Mouse (Mus musculus): ENCODE data around the gene Gm8369. TPM values are rescaled to one million over a fixed set of nuclear protein-coding genes. Genes with fewer than 3 reads are reported as not detected.
"Not testable (repeated sequence)": the region's sequence is repeated elsewhere in the genome, so short reads cannot be mapped to it uniquely, and the experiment has no call there.

Gm8369 gene
- polyA plus RNA-seq, 1 experiment from 2014 or later = not detected

DNA sequence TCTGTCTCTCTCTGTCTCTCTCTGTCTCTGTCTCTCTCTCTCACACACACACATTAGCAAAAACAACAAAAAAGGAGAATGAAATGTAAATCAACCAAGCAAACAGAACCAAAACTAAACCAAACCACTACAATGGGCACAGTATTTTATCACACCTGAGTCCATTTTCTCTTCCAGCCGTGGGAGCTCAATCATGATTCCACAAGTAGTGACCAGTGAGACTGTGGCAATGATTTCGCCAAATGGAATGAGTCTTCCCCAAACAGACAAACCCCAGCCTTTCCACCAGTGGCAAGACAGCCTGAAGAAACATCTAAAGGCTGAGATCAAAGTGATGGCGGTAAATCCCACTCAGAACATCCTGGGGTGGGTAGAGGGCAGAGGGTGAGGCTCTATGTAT lies 34.4 kb downstream of the Gm8369 start:
- no peak overlapping the region for H3K4me3 ChIP-seq (ENCODE audit: low read depth, low read length)
- no peaks in the 10 kb centered on the region for H3K4me1 ChIP-seq (ENCODE audit: control insufficient read depth, insufficient read depth, low read length)
- H3K9me3 ChIP-seq (replicated peaks; ENCODE audit: control insufficient read depth, low read length, poor library complexity, severe bottlenecking) = no peaks in the 10 kb centered on the region
- ATAC-seq = no peak
- no peak overlapping the region for H3K4me2 ChIP-seq (ENCODE audit: low read length)
- no peaks in the 10 kb centered on the region for H3K36me3 ChIP-seq (ENCODE audit: control insufficient read depth, insufficient read depth, low read length)
- WGBS = 92% methylated on average over 3 of the region's 3 CpGs
- H3K27ac ChIP-seq (ENCODE audit: low read length) = no peak overlapping the region
- H3K27me3 ChIP-seq (ENCODE audit: control insufficient read depth, insufficient read depth, low read depth, low read length) = no peaks in the 10 kb centered on the region
- no peak overlapping the region for H3K9ac ChIP-seq (ENCODE audit: low read depth, low read length)

DNA sequence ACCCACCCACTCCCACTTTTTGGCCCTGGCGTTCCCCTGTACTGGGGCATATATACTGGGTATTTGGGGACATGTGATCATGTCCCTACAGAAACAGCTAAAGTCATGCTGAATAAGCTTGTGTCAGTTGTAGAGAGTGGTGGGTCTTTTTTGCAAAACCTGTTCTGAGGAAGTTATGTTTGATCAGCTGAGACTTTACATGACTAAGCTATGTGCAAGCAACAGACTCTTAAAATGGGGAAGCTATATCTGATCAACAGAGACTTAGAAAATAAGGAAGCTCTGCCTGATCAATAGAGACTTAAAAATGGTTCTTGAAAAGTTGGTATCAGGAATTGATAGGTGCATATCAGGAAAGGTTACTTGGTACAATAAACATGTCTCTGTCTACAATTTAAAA lies 47.7 kb downstream of the Gm8369 start:
- Histone ChIP-seq H3K9me3 (replicated peaks; ENCODE audit: control insufficient read depth, low read length, poor library complexity, severe bottlenecking) (no peaks in the 10 kb centered on the region), H3K27ac (ENCODE audit: low read length) (no peak overlapping the region), H3K36me3 (ENCODE audit: control insufficient read depth, insufficient read depth, low read length) (no peaks in the 10 kb centered on the region), H3K27me3 (ENCODE audit: control insufficient read depth, insufficient read depth, low read depth, low read length) (no peaks in the 10 kb centered on the region), H3K9ac (ENCODE audit: low read depth, low read length) (no peak overlapping the region), H3K4me2 (ENCODE audit: low read length) (no peak overlapping the region), H3K4me1 (ENCODE audit: control insufficient read depth, insufficient read depth, low read length) (no peaks in the 10 kb centered on the region), H3K4me3 (ENCODE audit: low read depth, low read length) (no peak overlapping the region)
- no peak for ATAC-seq
- WGBS = 100% methylated on average over 1 of the region's 1 CpGs

DNA sequence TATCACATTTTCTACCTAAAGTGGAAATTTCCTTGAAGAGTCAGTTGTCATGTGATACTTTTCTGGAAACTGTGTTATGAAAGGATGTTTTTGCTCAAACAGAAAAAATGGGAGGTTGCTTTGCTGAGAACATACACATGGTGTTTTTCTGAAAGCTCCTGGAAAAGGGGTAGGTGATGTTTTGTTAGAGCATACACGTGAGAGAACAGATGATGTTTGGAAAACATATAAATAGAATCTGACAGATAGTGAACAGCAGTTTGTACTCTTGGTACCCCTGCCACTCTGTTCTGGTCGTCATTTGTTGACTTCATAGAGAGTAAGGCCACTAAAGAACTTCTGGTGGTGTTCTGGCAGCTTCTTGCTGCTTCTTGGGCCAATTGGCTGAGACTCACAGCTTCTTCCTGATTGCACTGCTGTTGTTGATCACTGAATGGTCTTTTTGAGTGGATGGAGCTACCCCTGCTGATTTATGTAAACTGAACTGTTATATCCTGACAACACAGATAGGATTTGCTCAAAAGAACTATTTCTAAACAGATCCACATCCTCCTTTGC lies 48.2 kb downstream of the Gm8369 start:
- ATAC-seq = no peak
- no peaks in the 10 kb centered on the region for H3K4me1 ChIP-seq (ENCODE audit: control insufficient read depth, insufficient read depth, low read length)
- no peak overlapping the region for H3K9ac ChIP-seq (ENCODE audit: low read depth, low read length)
- H3K9me3 ChIP-seq (replicated peaks; ENCODE audit: control insufficient read depth, low read length, poor library complexity, severe bottlenecking) = no peaks in the 10 kb centered on the region
- H3K27ac ChIP-seq (ENCODE audit: low read length) = no peak overlapping the region
- H3K4me2 ChIP-seq (ENCODE audit: low read length) = no peak overlapping the region
- 65% methylated on average over 2 of the region's 2 CpGs for WGBS
- no peaks in the 10 kb centered on the region for H3K27me3 ChIP-seq (ENCODE audit: control insufficient read depth, insufficient read depth, low read depth, low read length)
- no peak overlapping the region for H3K4me3 ChIP-seq (ENCODE audit: low read depth, low read length)
- H3K36me3 ChIP-seq (ENCODE audit: control insufficient read depth, insufficient read depth, low read length) = no peaks in the 10 kb centered on the region

DNA sequence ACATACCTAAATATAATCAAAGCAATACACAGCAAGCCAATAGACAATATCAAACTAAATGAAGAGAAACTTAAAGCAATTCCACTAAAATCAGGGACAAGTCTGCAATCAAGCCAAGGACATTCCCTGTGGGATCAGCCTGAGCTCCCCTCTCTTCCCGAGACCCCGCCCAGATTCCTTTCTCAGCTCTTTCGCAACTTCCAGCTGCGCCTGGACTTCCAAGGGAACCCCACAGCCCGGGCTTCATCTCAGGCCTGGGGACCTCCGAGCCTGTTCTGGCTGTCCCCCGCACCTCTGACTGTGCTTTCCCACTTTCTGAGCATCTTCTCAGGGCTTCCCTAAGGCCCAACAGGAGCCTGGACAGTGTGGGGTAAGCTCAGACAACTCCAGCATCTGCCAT lies 50.9 kb downstream of the Gm8369 start, which contains the start of gene Ms4a4d:
Gene Ms4a4d (plus strand): TSS at position 209 of the 400 bp plus-strand sequence.
- 11% methylated on average over 7 of the region's 7 CpGs for WGBS
- ATAC-seq = no peak
- Histone ChIP-seq H3K4me2 (ENCODE audit: low read length) (no peak within 1 kb of the TSS), H3K27ac (ENCODE audit: low read length) (no peak within 1 kb of the TSS), H3K27me3 (ENCODE audit: control insufficient read depth, insufficient read depth, low read depth, low read length) (no peaks in the 10 kb centered on the region), H3K36me3 (ENCODE audit: control insufficient read depth, insufficient read depth, low read length) (no peaks in the 10 kb centered on the region), H3K4me1 (ENCODE audit: control insufficient read depth, insufficient read depth, low read length) (no peaks in the 10 kb centered on the region), H3K9ac (ENCODE audit: low read depth, low read length) (no peak within 1 kb of the TSS), H3K9me3 (replicated peaks; ENCODE audit: control insufficient read depth, low read length, poor library complexity, severe bottlenecking) (no peaks in the 10 kb centered on the region), H3K4me3 (ENCODE audit: low read depth, low read length) (no peak within 1 kb of the TSS)

DNA sequence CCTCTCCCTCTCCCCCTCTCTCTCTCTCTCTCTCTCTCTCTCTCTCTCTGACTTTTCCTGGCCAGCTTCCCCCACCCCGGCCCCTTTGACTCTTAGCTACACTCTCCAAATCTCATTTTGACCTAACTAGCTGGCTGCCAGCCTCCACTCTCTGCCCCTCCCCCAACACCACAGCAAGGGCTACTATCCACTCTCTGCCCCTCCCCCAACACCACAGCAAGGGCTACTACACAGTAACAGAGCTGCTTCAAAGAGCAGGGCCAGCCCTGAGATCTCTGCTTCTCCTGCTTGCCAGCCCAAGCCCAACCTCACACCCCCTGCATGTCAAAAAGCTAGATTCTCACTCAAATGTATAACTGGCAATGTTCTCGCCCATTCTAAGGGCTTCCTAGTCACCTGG lies 51.6 kb downstream of the Gm8369 start:
- Histone ChIP-seq H3K9ac (ENCODE audit: low read depth, low read length) (no peak overlapping the region), H3K27me3 (ENCODE audit: control insufficient read depth, insufficient read depth, low read depth, low read length) (no peaks in the 10 kb centered on the region), H3K4me1 (ENCODE audit: control insufficient read depth, insufficient read depth, low read length) (no peaks in the 10 kb centered on the region), H3K27ac (ENCODE audit: low read length) (no peak overlapping the region), H3K9me3 (replicated peaks; ENCODE audit: control insufficient read depth, low read length, poor library complexity, severe bottlenecking) (no peaks in the 10 kb centered on the region), H3K4me3 (ENCODE audit: low read depth, low read length) (no peak overlapping the region), H3K4me2 (ENCODE audit: low read length) (no peak overlapping the region), H3K36me3 (ENCODE audit: control insufficient read depth, insufficient read depth, low read length) (no peaks in the 10 kb centered on the region)
- ATAC-seq = no peak
- 18% methylated on average over 2 of the region's 2 CpGs for WGBS

DNA sequence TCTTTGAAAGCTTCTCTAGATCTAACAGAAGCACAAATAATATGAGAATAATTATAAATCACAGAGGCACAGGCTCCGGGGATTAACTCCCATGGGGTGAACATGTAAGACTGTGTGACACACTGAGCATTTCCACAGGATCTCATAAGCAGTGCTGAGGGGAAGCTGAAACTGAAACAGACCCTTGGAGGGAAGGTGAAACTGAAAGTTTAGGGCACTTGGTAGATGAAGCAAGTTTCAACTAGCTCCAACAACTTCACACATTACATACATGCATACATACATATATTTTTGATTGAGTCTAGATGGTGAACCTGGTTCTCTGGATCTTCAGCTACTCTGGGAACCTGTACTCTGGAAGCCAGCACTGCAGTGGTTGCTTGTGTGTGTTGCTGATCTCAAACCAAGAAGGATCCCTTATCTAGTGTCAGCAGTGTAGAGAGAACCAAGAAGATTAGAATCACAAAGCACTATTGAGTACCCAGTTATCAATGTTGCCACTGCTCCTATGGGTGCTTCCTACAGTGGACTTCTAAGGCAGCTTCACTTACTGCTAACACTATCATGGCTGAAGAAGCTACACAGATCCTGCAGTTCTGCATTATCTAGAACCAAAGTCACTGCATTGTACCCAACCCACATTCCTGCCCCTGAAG lies 54.6 kb downstream of the Gm8369 start:
- H3K4me3 ChIP-seq (ENCODE audit: low read depth, low read length); H3K4me1 ChIP-seq (ENCODE audit: control insufficient read depth, insufficient read depth, low read length); H3K9ac ChIP-seq (ENCODE audit: low read depth, low read length); ATAC-seq; H3K27ac ChIP-seq (ENCODE audit: low read length); H3K9me3 ChIP-seq (replicated peaks; ENCODE audit: control insufficient read depth, low read length, poor library complexity, severe bottlenecking); H3K4me2 ChIP-seq (ENCODE audit: low read length); H3K27me3 ChIP-seq (ENCODE audit: control insufficient read depth, insufficient read depth, low read depth, low read length); H3K36me3 ChIP-seq (ENCODE audit: control insufficient read depth, insufficient read depth, low read length): not testable (repeated sequence)
- WGBS = 90% methylated on average over 1 of the region's 1 CpGs

DNA sequence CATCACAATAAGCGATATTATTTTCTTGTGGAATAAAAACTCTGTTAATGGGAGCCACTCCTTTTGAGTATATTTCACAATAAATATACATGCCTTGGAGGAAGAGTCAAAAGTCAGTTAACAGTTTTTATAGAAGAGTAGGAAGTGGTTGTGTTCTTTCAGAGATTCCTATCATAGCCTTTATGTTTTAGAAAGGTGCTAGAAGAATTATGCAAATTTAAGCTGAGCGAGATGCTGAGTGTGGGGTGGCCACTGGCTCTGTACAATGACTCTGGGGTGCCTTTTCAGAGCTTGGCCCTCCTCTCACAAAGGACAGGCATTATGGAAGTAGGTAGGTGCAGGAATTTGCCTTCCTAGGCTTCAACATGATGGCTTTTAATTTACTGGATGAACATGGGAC lies 58.6 kb downstream of the Gm8369 start:
- 93% methylated on average over 2 of the region's 2 CpGs for WGBS
- H3K4me3 ChIP-seq (ENCODE audit: low read depth, low read length); H3K27me3 ChIP-seq (ENCODE audit: control insufficient read depth, insufficient read depth, low read depth, low read length); ATAC-seq; H3K9me3 ChIP-seq (replicated peaks; ENCODE audit: control insufficient read depth, low read length, poor library complexity, severe bottlenecking); H3K36me3 ChIP-seq (ENCODE audit: control insufficient read depth, insufficient read depth, low read length); H3K27ac ChIP-seq (ENCODE audit: low read length); H3K9ac ChIP-seq (ENCODE audit: low read depth, low read length); H3K4me1 ChIP-seq (ENCODE audit: control insufficient read depth, insufficient read depth, low read length); H3K4me2 ChIP-seq (ENCODE audit: low read length): not testable (repeated sequence)

DNA sequence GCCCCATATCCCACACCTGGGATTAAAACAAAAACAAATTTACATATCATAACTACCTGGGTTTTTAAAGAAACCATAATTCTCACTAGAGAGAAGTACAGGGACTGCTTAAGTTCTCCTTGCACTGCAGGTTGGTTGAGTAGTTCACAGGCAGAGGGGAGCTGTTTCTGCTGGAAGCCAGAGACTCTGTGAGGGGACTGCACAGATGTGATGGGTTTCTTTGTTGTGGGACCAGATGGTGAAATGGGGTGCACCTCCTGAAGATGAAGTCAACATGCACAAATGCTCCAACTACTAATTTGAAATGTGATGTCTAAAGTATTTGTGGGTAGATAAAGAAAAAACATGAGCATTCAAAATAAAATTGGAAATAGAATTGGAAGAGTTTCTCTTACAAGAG lies 62.2 kb downstream of the Gm8369 start:
- no peaks in the 10 kb centered on the region for H3K4me1 ChIP-seq (ENCODE audit: control insufficient read depth, insufficient read depth, low read length)
- no peaks in the 10 kb centered on the region for H3K36me3 ChIP-seq (ENCODE audit: control insufficient read depth, insufficient read depth, low read length)

DNA sequence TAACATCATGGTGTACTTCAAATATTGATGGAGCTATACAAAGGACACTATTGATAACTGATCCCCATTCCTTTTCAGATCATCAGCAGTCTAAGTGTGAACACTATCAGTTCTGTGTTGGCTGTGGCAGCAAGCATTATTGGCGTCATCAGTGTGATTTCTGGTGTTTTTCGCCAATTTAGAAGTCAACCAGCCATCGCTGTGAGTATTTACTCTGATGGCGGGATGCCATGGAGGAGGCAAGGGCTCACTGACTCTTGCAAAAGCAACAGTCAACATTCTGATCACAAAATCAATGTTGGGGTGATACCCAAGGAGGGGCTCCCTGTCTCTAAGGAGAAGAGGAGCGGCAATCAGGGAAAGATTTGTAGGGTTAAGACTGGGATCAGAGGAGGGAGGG lies 69.0 kb downstream of the Gm8369 start:
- Histone ChIP-seq H3K4me1 (ENCODE audit: control insufficient read depth, insufficient read depth, low read length) (no peaks in the 10 kb centered on the region), H3K4me3 (ENCODE audit: low read depth, low read length) (no peak overlapping the region), H3K9me3 (replicated peaks; ENCODE audit: control insufficient read depth, low read length, poor library complexity, severe bottlenecking) (no peaks in the 10 kb centered on the region), H3K36me3 (ENCODE audit: control insufficient read depth, insufficient read depth, low read length) (no peaks in the 10 kb centered on the region), H3K4me2 (ENCODE audit: low read length) (no peak overlapping the region), H3K27ac (ENCODE audit: low read length) (no peak overlapping the region), H3K9ac (ENCODE audit: low read depth, low read length) (no peak overlapping the region), H3K27me3 (ENCODE audit: control insufficient read depth, insufficient read depth, low read depth, low read length) (no peaks in the 10 kb centered on the region)
- whole genome bisulfite sequencing = 89% methylated on average over 5 of the region's 5 CpGs
- ATAC-seq = no peak

More for the DNA sequence above, 62.2 kb downstream of the Gm8369 start:
- no peak overlapping the region for H3K4me2 ChIP-seq (ENCODE audit: low read length)
- no peak for ATAC-seq
- H3K9me3 ChIP-seq (replicated peaks; ENCODE audit: control insufficient read depth, low read length, poor library complexity, severe bottlenecking) = no peaks in the 10 kb centered on the region
- no peak overlapping the region for H3K9ac ChIP-seq (ENCODE audit: low read depth, low read length)
- no peaks in the 10 kb centered on the region for H3K27me3 ChIP-seq (ENCODE audit: control insufficient read depth, insufficient read depth, low read depth, low read length)
- H3K4me3 ChIP-seq (ENCODE audit: low read depth, low read length) = no peak overlapping the region
- no peak overlapping the region for H3K27ac ChIP-seq (ENCODE audit: low read length)

All from midbrain, embryonic 16.5 days (tissue).